Mouse (Mus musculus) stomach, embryonic 15.5 days (tissue): ENCODE data around the gene Tmem256. TPM values are rescaled to one million over a fixed set of nuclear protein-coding genes. Genes with fewer than 3 reads are reported as not detected.

Source experiments
- microRNA-seq: library from miRNA; unstranded; fragments of <30 nt; microRNA quantifications from one replicate; pipeline ENCODE4, GENCODE M21; 2016
- polyA plus RNA-seq: library from polyadenylated mRNA; unstranded; fragments of >200 nt; fragmentation: Nextera tagmentation; extraction: Ambion mirVana; gene quantifications from 2 replicates; pipeline ENCODE4 v1.2.1, GENCODE M21; 2015

Gene Tmem256
- polyA plus RNA-seq, 1 experiment from 2014 or later: 416 TPM

Small RNA genes lying within 50 kb of the gene (microRNA-seq; reads per million reads assigned to microRNA genes)
- gene Mir6924: not detected

Other genes starting within 250 kb of the Tmem256 start
- 7.5 and 7.7 TPM in 2 replicates for gene Atp1b2, start 232.6 kb upstream of the Tmem256 start, polyA plus RNA-seq
- 0.99 and 2.1 TPM in 2 replicates for gene Shbg, start 220.6 kb upstream of the Tmem256 start, polyA plus RNA-seq
- gene Sat2, start 216.5 kb upstream of the Tmem256 start, polyA plus RNA-seq: 14.4 and 17.8 TPM in 2 replicates
- 21.0 and 27.0 TPM in 2 replicates for gene Fxr2, start 205.5 kb upstream of the Tmem256 start, polyA plus RNA-seq
- gene Sox15, start 183.2 kb upstream of the Tmem256 start, polyA plus RNA-seq: 3.7 and 6.0 TPM in 2 replicates
- gene Mpdu1, start 175.9 kb upstream of the Tmem256 start, polyA plus RNA-seq: 58.7 and 66.1 TPM in 2 replicates
- 15.5 and 16.3 TPM in 2 replicates for gene Cd68, start 172.4 kb upstream of the Tmem256 start, polyA plus RNA-seq
- 442 and 514 TPM in 2 replicates for gene Eif4a1, start 166.1 kb upstream of the Tmem256 start, polyA plus RNA-seq
- gene Senp3, start 156.4 kb upstream of the Tmem256 start, polyA plus RNA-seq: 69.1 and 74.5 TPM in 2 replicates
- 0.31 and 0.61 TPM in 2 replicates for gene Tnfsf13, start 152.7 kb upstream of the Tmem256 start, polyA plus RNA-seq
- gene Tnfsf12, start 142.7 kb upstream of the Tmem256 start, polyA plus RNA-seq: 8.0 and 8.9 TPM in 2 replicates
- gene Tnfsfm13, start 142.4 kb upstream of the Tmem256 start, polyA plus RNA-seq: 3.3 and 3.5 TPM in 2 replicates
- 21.0 and 25.8 TPM in 2 replicates for gene Polr2a, start 79.9 kb upstream of the Tmem256 start, polyA plus RNA-seq
- gene Slc35g3, start 76.5 kb upstream of the Tmem256 start, polyA plus RNA-seq: 0.12 TPM in 1 of 2 replicates, not detected in the other
- 2.7 and 3.0 TPM in 2 replicates for gene Zbtb4, start 72.6 kb upstream of the Tmem256 start, polyA plus RNA-seq
- 5.1 and 6.0 TPM in 2 replicates for gene Chrnb1, start 42.6 kb upstream of the Tmem256 start, polyA plus RNA-seq
- gene Fgf11, start 36.7 kb upstream of the Tmem256 start, polyA plus RNA-seq: 2.2 and 2.4 TPM in 2 replicates
- 19.9 and 20.4 TPM in 2 replicates for gene Tmem102, start 32.9 kb upstream of the Tmem256 start, polyA plus RNA-seq
- gene Gm39566, start 23.2 kb upstream of the Tmem256 start, polyA plus RNA-seq: not detected in 2 replicates
- not detected in 2 replicates for gene Spem2, start 20.0 kb upstream of the Tmem256 start, polyA plus RNA-seq
- not detected in 2 replicates for gene Spem1, start 16.3 kb upstream of the Tmem256 start, polyA plus RNA-seq
- gene Nlgn2, start 730 bp upstream of the Tmem256 start, polyA plus RNA-seq: 6.3 and 7.4 TPM in 2 replicates
- 80.8 and 81.3 TPM in 2 replicates for gene Plscr3, start 7.9 kb downstream of the Tmem256 start, polyA plus RNA-seq
- gene Tnk1, start 20.2 kb downstream of the Tmem256 start, polyA plus RNA-seq: 12.9 and 15.4 TPM in 2 replicates
- gene Tmem95, start 39.5 kb downstream of the Tmem256 start, polyA plus RNA-seq: not detected in 2 replicates
- gene Kctd11, start 42.9 kb downstream of the Tmem256 start, polyA plus RNA-seq: 7.8 and 9.2 TPM in 2 replicates
- 5.0 and 6.1 TPM in 2 replicates for gene Acap1, start 57.0 kb downstream of the Tmem256 start, polyA plus RNA-seq
- gene 2810408A11Rik, start 62.5 kb downstream of the Tmem256 start, polyA plus RNA-seq: 7.5 and 10.4 TPM in 2 replicates
- gene Neurl4, start 62.6 kb downstream of the Tmem256 start, polyA plus RNA-seq: 7.2 and 8.0 TPM in 2 replicates
- gene Gps2, start 75.4 kb downstream of the Tmem256 start, polyA plus RNA-seq: 66.2 and 69.1 TPM in 2 replicates
- gene Eif5a, start 83.4 kb downstream of the Tmem256 start, polyA plus RNA-seq: 1,591 and 1,597 TPM in 2 replicates
- gene Ybx2, start 97.3 kb downstream of the Tmem256 start, polyA plus RNA-seq: 2.9 and 3.3 TPM in 2 replicates
- 26.3 and 28.9 TPM in 2 replicates for gene Slc2a4, start 109.7 kb downstream of the Tmem256 start, polyA plus RNA-seq
- gene Cldn7, start 126.3 kb downstream of the Tmem256 start, polyA plus RNA-seq: 438 and 517 TPM in 2 replicates
- 23.0 and 23.2 TPM in 2 replicates for gene Ctdnep1, start 142.6 kb downstream of the Tmem256 start, polyA plus RNA-seq
- gene Elp5, start 144.0 kb downstream of the Tmem256 start, polyA plus RNA-seq: 92.9 and 99.4 TPM in 2 replicates
- gene Gabarap, start 152.6 kb downstream of the Tmem256 start, polyA plus RNA-seq: 459 and 473 TPM in 2 replicates
- gene Phf23, start 157.3 kb downstream of the Tmem256 start, polyA plus RNA-seq: 59.4 and 61.8 TPM in 2 replicates
- gene Dvl2, start 162.1 kb downstream of the Tmem256 start, polyA plus RNA-seq: 31.9 and 33.9 TPM in 2 replicates
- gene Acadvl, start 176.9 kb downstream of the Tmem256 start, polyA plus RNA-seq: 84.8 and 95.4 TPM in 2 replicates
- gene Dlg4, start 178.4 kb downstream of the Tmem256 start, polyA plus RNA-seq: 8.2 and 9.7 TPM in 2 replicates
- 0.30 and 0.96 TPM in 2 replicates for gene Asgr1, start 215.6 kb downstream of the Tmem256 start, polyA plus RNA-seq